Mouse (Mus musculus) CH12.LX (cell line): ENCODE measurements around the gene A530084C06Rik. TPM values are rescaled to one million over a fixed set of nuclear protein-coding genes. Genes with fewer than 3 reads are reported as not detected.

ENCODE experiments used
- DNase-seq: peaks from one replicate; pipeline ENCODE4 v3.0.0-alpha.2; 2013; ENCODE audit errors: extremely low read depth
- H3K27ac ChIP-seq: 2 replicates; pipeline ENCODE4 v1.5.1; 2012; ENCODE audit warnings: low read depth, mild to moderate bottlenecking, control low read depth, moderate library complexity; ENCODE audit not compliant: insufficient read depth
- H3K27me3 ChIP-seq: replicated peaks from 2 replicates; pipeline ENCODE3; 2012; ENCODE audit warnings: inconsistent platforms
- H3K36me3 ChIP-seq, 2 experiments: replicated peaks in 1 of 2; 2 replicates each; pipeline versions ENCODE3 to v1.6.1; 2012; ENCODE audit warnings: inconsistent platforms in 1 of 2, low read length in 1 of 2, mild to moderate bottlenecking in 1 of 2, mixed read lengths in 1 of 2, moderate library complexity in 1 of 2; ENCODE audit not compliant: control insufficient read depth in 1 of 2, insufficient read depth in 1 of 2
- H3K4me1 ChIP-seq, 2 experiments: 2 replicates each; pipeline ENCODE4 v1.6.1; 2012; ENCODE audit warnings: inconsistent platforms in 1 of 2, moderate library complexity in 1 of 2; ENCODE audit not compliant: insufficient read depth in 2 of 2, control insufficient read depth in 1 of 2
- H3K4me2 ChIP-seq: 2 replicates; pipeline ENCODE4 v1.6.1; 2012; ENCODE audit warnings: low read depth, mild to moderate bottlenecking, control low read depth; ENCODE audit not compliant: poor library complexity, insufficient read depth, severe bottlenecking
- H3K4me3 ChIP-seq, 3 experiments: fragments of 150-350 bp in 1 of 3; sonication (generic) in 1 of 3; replicated peaks in 1 of 3; 2 replicates each; pipeline versions ENCODE3 to v1.5.1; 2011 to 2012; ENCODE audit warnings: low read depth in 2 of 3, low read length in 2 of 3, mild to moderate bottlenecking in 2 of 3, moderate library complexity in 2 of 3, control low read depth in 1 of 3, improper control_type of control experiment in 1 of 3, inconsistent platforms in 1 of 3, mixed read lengths in 1 of 3; ENCODE audit not compliant: poor library complexity in 1 of 3
- H3K79me2 ChIP-seq: replicated peaks from 2 replicates; pipeline ENCODE4 v1.6.1; 2012; ENCODE audit warnings: mild to moderate bottlenecking, moderate library complexity; ENCODE audit not compliant: control insufficient read depth, poor library complexity, insufficient read depth, severe bottlenecking; ENCODE audit errors: extremely low read depth
- H3K9ac ChIP-seq: 2 replicates; pipeline ENCODE4 v1.6.1; 2012; ENCODE audit warnings: low read depth, mild to moderate bottlenecking, control low read depth, moderate library complexity; ENCODE audit not compliant: insufficient read depth
- H3K9me3 ChIP-seq: replicated peaks from 2 replicates; pipeline ENCODE3; 2012; ENCODE audit warnings: low read length, inconsistent platforms, mixed read lengths
- CHD2 ChIP-seq: IDR thresholded peaks from 2 replicates; pipeline ENCODE4 v1.6.1; 2011; ENCODE audit warnings: low read length, improper control_type of control experiment
- ELF1 ChIP-seq: IDR thresholded peaks from 2 replicates; pipeline ENCODE4 v1.6.1; 2014; ENCODE audit warnings: low read depth, mild to moderate bottlenecking, inconsistent platforms, low read length, improper control_type of control experiment
- EP300 ChIP-seq: IDR thresholded peaks from 2 replicates; pipeline ENCODE4 v1.6.1; 2011; ENCODE audit warnings: low read length, improper control_type of control experiment
- KAT2A ChIP-seq: IDR thresholded peaks from 2 replicates; pipeline ENCODE4 v1.6.1; 2012; ENCODE audit warnings: low read length, improper control_type of control experiment, inconsistent platforms; ENCODE audit not compliant: insufficient replicate concordance
- MAFK ChIP-seq: IDR thresholded peaks from 2 replicates; pipeline ENCODE4 v1.6.1; 2011; ENCODE audit warnings: low read length, improper control_type of control experiment; ENCODE audit not compliant: insufficient replicate concordance
- MAX ChIP-seq: IDR thresholded peaks from 2 replicates; pipeline ENCODE4 v1.6.1; 2011; ENCODE audit warnings: low read length, improper control_type of control experiment
- MAZ ChIP-seq: IDR thresholded peaks from 2 replicates; pipeline ENCODE4 v1.6.1; 2012; ENCODE audit warnings: low read depth, mild to moderate bottlenecking, inconsistent platforms, low read length, improper control_type of control experiment, moderate library complexity
- MYC ChIP-seq: IDR thresholded peaks from 2 replicates; pipeline ENCODE4 v1.6.1; 2011; ENCODE audit warnings: low read depth, mild to moderate bottlenecking, improper control_type of control experiment, low read length
- NELFE ChIP-seq: IDR thresholded peaks from 2 replicates; pipeline ENCODE4 v1.6.1; 2011; ENCODE audit warnings: low read depth, low read length, improper control_type of control experiment
- NRF1 ChIP-seq: IDR thresholded peaks from 2 replicates; pipeline ENCODE4 v1.6.1; 2014; ENCODE audit warnings: low read depth, mild to moderate bottlenecking, inconsistent platforms, low read length, improper control_type of control experiment, moderate library complexity
- POLR2A ChIP-seq: IDR thresholded peaks from 2 replicates; pipeline ENCODE4 v1.6.1; 2011; ENCODE audit warnings: low read depth, mild to moderate bottlenecking, improper control_type of control experiment, low read length
- POLR2AphosphoS2 ChIP-seq: IDR thresholded peaks from 2 replicates; pipeline ENCODE4 v1.6.1; 2011; ENCODE audit warnings: low read depth, low read length, improper control_type of control experiment
- RAD21 ChIP-seq: IDR thresholded peaks from 2 replicates; pipeline ENCODE4 v1.6.1; 2011; ENCODE audit warnings: low read depth, mild to moderate bottlenecking, low read length, improper control_type of control experiment, moderate library complexity
- SIN3A ChIP-seq: IDR thresholded peaks from 2 replicates; pipeline ENCODE4 v1.6.1; 2012; ENCODE audit warnings: low read length, improper control_type of control experiment, inconsistent platforms
- UBTF ChIP-seq: IDR thresholded peaks from 2 replicates; pipeline ENCODE4 v1.6.1; 2012; ENCODE audit warnings: low read depth, mild to moderate bottlenecking, inconsistent platforms, low read length, improper control_type of control experiment, moderate library complexity
- USF1 ChIP-seq: IDR thresholded peaks from 2 replicates; pipeline ENCODE4 v1.6.1; 2014; ENCODE audit warnings: low read depth, mild to moderate bottlenecking, inconsistent platforms, low read length, improper control_type of control experiment
- USF2 ChIP-seq: conservative IDR thresholded peaks from 2 replicates; pipeline ENCODE4 v1.6.1; 2011; ENCODE audit warnings: low read depth, low read length, improper control_type of control experiment
- ZC3H11A ChIP-seq: IDR thresholded peaks from 2 replicates; pipeline ENCODE4 v1.6.1; 2012; ENCODE audit warnings: low read depth, mild to moderate bottlenecking, inconsistent platforms, low read length, improper control_type of control experiment
- ZMIZ1 ChIP-seq: IDR thresholded peaks from 2 replicates; pipeline ENCODE4 v1.6.1; 2012; ENCODE audit warnings: low read depth, mild to moderate bottlenecking, inconsistent platforms, low read length, improper control_type of control experiment
- dilution Hi-C: fragments of 300-500 bp; cut with MboI; formaldehyde crosslinking; loops from 2 replicates; pipeline ENCODE4 v1.14.3; 2020; ENCODE audit warnings: low sequenced_read_pairs; ENCODE audit not compliant: extremely low pct_unique_long_range_greater_than_20kb, extremely low pct_ligation_motif_present
- in situ Hi-C: fragments of 300-500 bp; cut with MboI; formaldehyde crosslinking; loops from 3 replicates; pipeline ENCODE4 v1.14.3; 2019; ENCODE audit warnings: low sequenced_read_pairs, low pct_ligation_motif_present, low pct_unique_long_range_greater_than_20kb, mixed read lengths
- polyA plus RNA-seq: library from polyadenylated mRNA; unstranded; fragments of >175 nt; gene quantifications from 2 replicates; pipeline ENCODE4 v1.2.1, GENCODE M21; 2012; ENCODE audit warnings: low read depth; ENCODE audit not compliant: insufficient read length
- total RNA-seq, 2 experiments: library from RNA; depleted of rRNA; stranded (reverse); fragments of 300-350 nt in 1 of 2; fragments of >200 nt in 1 of 2; gene quantifications; 2 replicates each; pipeline ENCODE4 v1.2.3; 2012 to 2014

Gene A530084C06Rik
- total and polyA plus RNA-seq, 3 experiments = not detected

DNA sequence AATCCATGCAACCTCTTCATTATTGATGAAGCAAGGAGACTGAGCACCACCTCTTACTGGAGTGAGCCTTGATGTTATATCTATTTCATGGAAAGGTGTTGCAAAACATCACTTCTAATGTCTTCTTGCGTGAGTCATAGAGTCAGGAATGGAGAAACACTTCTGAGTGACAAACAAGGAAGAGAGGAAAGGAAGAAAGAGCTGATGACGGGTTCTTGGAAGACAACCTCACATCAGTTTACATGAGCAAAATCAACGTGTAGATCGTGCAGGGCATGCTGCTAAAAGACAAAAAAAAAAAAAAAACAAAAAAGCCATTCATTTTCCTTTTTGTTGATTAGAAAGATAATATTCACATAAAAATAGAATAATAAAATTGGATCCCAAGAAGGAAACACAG, 24.4 kb downstream of the A530084C06Rik start:
- dilution Hi-C loops = no loop called here
- H3K4me2 ChIP-seq = no peak overlapping the region
- no peaks in the 10 kb centered on the region for H3K27me3 ChIP-seq
- no peak for DNase-seq
- TF ChIP-seq CHD2 = no peak
- TF ChIP-seq ZC3H11A = no peak
- TF ChIP-seq, all 38 proteins: peak for 0
- Histone ChIP-seq H3K4me1 (peaks cover 0 to 7% of the 10 kb centered on the region in 2 experiments; a peak in 2 of 4 replicates), H3K79me2 (no peaks in the 10 kb centered on the region), H3K9me3 (no peaks in the 10 kb centered on the region), H3K36me3 (no peaks in the 10 kb centered on the region), H3K27ac (no peak overlapping the region), H3K9ac (no peak overlapping the region), H3K4me3 (no peak overlapping the region)
- in situ Hi-C loops = no loop called here

DNA sequence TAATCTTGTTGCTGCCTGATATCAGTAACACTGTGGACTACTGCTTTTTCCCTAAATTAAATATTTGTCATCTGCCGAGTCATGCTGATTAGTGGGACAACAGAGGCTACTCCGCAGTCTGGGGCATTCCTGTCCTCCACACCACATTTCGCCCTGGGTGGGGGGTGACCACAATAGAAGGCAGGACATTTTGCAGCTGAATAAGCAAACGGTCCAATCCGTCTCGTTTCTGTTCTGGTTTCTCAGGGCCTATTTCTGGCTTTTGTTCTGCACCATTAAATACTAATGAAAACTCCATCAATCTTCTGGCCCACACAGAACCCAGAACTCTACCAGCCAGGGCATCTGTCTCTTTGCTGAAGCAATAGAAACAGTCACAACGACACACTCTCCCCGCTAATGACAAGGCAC, 27.5 kb downstream of the A530084C06Rik start:
- dilution Hi-C loops (no loop called here), in situ Hi-C loops (no loop called here)
- H3K79me2 ChIP-seq = no peaks in the 10 kb centered on the region
- H3K36me3 ChIP-seq = no peaks in the 10 kb centered on the region
- H3K4me2 ChIP-seq = no peak overlapping the region
- no peaks in the 10 kb centered on the region for H3K9me3 ChIP-seq
- TF ChIP-seq MYC (no peak), POLR2AphosphoS2 (no peak), KAT2A (no peak), ZMIZ1 (no peak), EP300 (no peak), POLR2A (no peak), ELF1 (no peak), UBTF (no peak), USF1 (no peak), USF2 (no peak), NRF1 (no peak), RAD21 (no peak), NELFE (no peak), MAZ (no peak), SIN3A (no peak), MAFK (no peak), MAX (no peak)
- no peak for DNase-seq
- H3K27ac ChIP-seq = no peak overlapping the region
- H3K9ac ChIP-seq = no peak overlapping the region
- H3K4me3 ChIP-seq = no peak overlapping the region
- no peaks in the 10 kb centered on the region for H3K27me3 ChIP-seq
- peaks cover 0 to 7% of the 10 kb centered on the region in 2 experiments; a peak in 2 of 4 replicates for H3K4me1 ChIP-seq
